Mouse (Mus musculus) heart, postnatal 0 days (tissue): ENCODE measurements around the gene Retreg1.

Experiments used
- CTCF ChIP-seq: IDR thresholded peaks from 2 replicates; pipeline ENCODE4 v1.5.1; 2016; ENCODE audit warnings: antibody characterized with exemption, control low read depth, low read depth
- EP300 ChIP-seq: IDR thresholded peaks from 2 replicates; pipeline ENCODE4 v1.6.1; 2016; ENCODE audit warnings: antibody characterized with exemption, low read depth

DNA sequence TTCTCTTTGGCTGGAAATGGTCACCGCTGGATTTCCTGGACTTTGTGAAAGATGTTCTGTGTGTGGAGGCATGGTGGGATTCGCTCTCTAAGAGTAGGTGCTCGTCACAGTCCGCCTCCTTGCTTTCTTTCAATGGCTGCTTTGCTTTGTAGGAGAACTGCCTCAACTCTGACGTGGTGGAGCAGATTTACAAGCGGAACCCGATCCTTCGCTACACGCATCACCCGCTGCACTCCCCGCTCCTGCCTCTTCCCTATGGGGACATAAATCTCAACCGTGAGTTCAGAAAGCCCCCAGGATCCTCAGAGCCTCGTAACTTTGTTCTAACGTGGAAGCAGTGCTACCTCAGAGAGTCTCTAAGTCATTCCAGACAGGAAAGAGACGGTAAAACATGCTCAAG, 39.9 kb upstream of the Retreg1 start:
- no peak for TF ChIP-seq CTCF
- TF ChIP-seq EP300, result no peak
